Mouse (Mus musculus) erythroblast, embryonic 14.5 days (primary cell): Measurements from ENCODE around the gene Sh2b2.

Source experiments
- GATA1 ChIP-seq: IDR thresholded peaks from 2 replicates; pipeline ENCODE4 v1.6.1; 2012; ENCODE audit warnings: low read length, inconsistent platforms, mixed read lengths
- TAL1 ChIP-seq: IDR thresholded peaks from 3 replicates; pipeline ENCODE4 v1.6.1; 2012; ENCODE audit warnings: low read length, inconsistent platforms, mixed read lengths

DNA sequence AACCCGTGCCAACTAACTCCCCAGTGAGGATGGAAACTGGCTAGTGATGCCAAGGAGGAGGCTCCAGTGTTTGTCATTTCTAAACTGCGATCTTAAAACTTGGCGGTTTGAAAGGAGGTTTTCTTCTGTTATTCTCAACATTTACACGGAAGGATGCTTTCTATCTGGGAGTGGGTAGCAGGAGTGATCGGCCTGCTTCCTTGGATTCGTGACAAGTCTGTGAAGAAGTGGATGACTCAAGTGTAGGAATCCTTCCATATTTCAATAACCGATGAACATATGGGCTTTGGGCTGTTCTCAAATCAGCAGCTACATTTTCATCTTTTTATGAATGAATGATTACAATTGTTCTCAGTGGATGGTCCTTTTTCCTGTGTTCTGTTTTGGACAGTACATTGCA, 38.8 kb upstream of the Sh2b2 start:
- TF ChIP-seq GATA1 (no peak), TAL1 (no peak)
